Mouse (Mus musculus) intestine, postnatal 0 days (tissue): ENCODE measurements around the gene Sgms1. TPM values are rescaled to one million over a fixed set of nuclear protein-coding genes. Genes with fewer than 3 reads are reported as not detected.

Experiments
- ATAC-seq: fragments of 200-750 bp; cut with Nextera tagmentation; 2 replicates; pipeline ENCODE4 v1.8.0; 2017; ENCODE audit warnings: mild to moderate bottlenecking, moderate TSS enrichment, moderate library complexity
- H3K27ac ChIP-seq: fragments of 300-500 bp; sonication (generic); 2 replicates; pipeline ENCODE4 v1.5.1; 2014; ENCODE audit warnings: mild to moderate bottlenecking, low read depth, low read length, moderate library complexity
- H3K27me3 ChIP-seq: fragments of 300-500 bp; sonication (generic); replicated peaks from 2 replicates; pipeline ENCODE4 v1.6.1; 2014; ENCODE audit warnings: low read length, mixed read lengths; ENCODE audit not compliant: control insufficient read depth, insufficient read depth
- H3K36me3 ChIP-seq: fragments of 300-500 bp; sonication (generic); 2 replicates; pipeline ENCODE4 v1.6.1; 2014; ENCODE audit warnings: mild to moderate bottlenecking, moderate library complexity; ENCODE audit not compliant: control insufficient read depth, insufficient read depth
- H3K4me1 ChIP-seq: fragments of 300-500 bp; sonication (generic); replicated peaks from 2 replicates; pipeline ENCODE4 v1.6.1; 2014; ENCODE audit warnings: antibody characterized with exemption, low read length, mixed read lengths; ENCODE audit not compliant: control insufficient read depth, insufficient read depth
- H3K4me2 ChIP-seq: fragments of 300-500 bp; sonication (generic); replicated peaks from 2 replicates; pipeline ENCODE4 v1.6.1; 2014; ENCODE audit warnings: low read depth, mild to moderate bottlenecking, moderate library complexity
- H3K4me3 ChIP-seq: fragments of 300-500 bp; sonication (generic); 2 replicates; pipeline ENCODE4 v1.5.1; 2014; ENCODE audit warnings: low read depth, low read length
- H3K9ac ChIP-seq: fragments of 300-500 bp; sonication (generic); 2 replicates; pipeline ENCODE4 v1.6.1; 2014; ENCODE audit warnings: mild to moderate bottlenecking, low read depth, low read length
- H3K9me3 ChIP-seq: fragments of 300-500 bp; sonication (generic); 2 replicates; pipeline ENCODE4 v1.6.1; 2016; ENCODE audit warnings: mixed run types; ENCODE audit not compliant: control insufficient read depth
- CTCF ChIP-seq: sonication (generic); IDR thresholded peaks from 2 replicates; pipeline ENCODE4 v1.5.1; 2016; ENCODE audit warnings: low read depth, mild to moderate bottlenecking, control low read depth, antibody characterized with exemption, moderate library complexity
- WGBS: fragments of 180-500 bp; shearing (Covaris S2); extraction: QIAGEN DNeasy Blood & Tissue Kit; methylation state at CpG from one replicate; pipeline ENCODE4 v1.1.7; 2014; 5-methylcytosine and 5-hydroxymethylcytosine counted together
- polyA plus RNA-seq: library from polyadenylated mRNA; unstranded; fragments of >200 nt; fragmentation: Nextera tagmentation; extraction: Ambion mirVana; gene quantifications from 2 replicates; pipeline ENCODE4 v1.2.1, GENCODE M21; 2015

Sgms1 gene
- polyA plus RNA-seq, 1 experiment from 2014 or later = 18.6 TPM

GRCm38 (mm10) chr19:32117484-32118018 is 272.0 kb downstream of the Sgms1 start:
- no peak overlapping the region for H3K27ac ChIP-seq
- no peaks in the 10 kb centered on the region for H3K27me3 ChIP-seq
- WGBS = 81% methylated on average over 6 of the region's 6 CpGs
- no peaks in the 10 kb centered on the region for H3K9me3 ChIP-seq
- TF ChIP-seq CTCF = peak; percentile 47
- no peak overlapping the region for H3K9ac ChIP-seq
- ATAC-seq = no peak
- H3K4me3 ChIP-seq = no peak overlapping the region
- H3K36me3 ChIP-seq = no peaks in the 10 kb centered on the region
- 0 out of 2 replicates have a peak, but pooled peaks cover 3% of the 10 kb centered on the region for H3K4me1 ChIP-seq
- H3K4me2 ChIP-seq = no peak overlapping the region

DNA sequence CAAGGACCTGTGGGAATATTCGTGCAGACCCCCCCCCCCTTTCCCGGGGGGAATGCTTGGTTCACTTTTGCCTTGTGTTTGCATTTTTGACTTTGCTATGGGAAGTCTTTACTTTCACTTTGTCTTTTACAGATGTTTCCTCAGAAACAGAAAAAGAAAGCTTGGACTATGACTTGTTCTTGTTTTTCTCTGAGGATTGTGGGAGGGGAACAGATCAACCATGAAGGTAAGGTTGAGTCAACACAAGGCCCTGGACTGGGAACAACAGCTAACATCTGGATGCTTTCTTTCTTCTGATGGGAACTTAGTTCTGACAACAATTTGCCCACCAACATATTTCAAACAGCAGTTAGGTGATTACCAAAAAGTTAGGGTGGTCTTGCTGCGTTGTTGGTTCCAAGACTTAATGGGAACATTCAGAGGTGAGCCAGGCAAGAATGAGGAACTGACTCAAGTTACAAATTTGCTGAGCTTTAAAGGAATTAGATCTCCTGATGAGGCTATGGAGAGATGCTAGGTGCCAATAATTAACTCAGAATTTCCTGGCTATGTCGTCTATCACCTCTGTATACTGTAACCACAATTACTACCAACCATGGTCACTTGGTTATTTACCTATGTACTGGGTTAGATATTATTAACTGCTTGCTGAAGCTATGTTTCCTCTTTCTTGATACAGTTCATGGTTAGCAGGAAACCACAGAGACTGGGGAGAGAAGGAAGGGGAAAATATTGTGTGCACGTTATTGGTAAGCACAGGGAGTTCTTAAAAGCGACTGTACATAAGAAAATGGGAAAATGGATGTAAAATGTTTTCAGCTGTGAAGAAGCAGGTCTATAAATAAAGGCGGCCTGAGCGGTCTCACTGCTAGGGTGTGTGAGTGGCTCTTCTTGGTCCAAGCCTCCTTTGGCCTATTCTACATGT is 277.4 kb downstream of the Sgms1 start:
- Histone ChIP-seq H3K4me2 (no peak overlapping the region), H3K9me3 (no peaks in the 10 kb centered on the region), H3K4me1 (peaks cover 4% of the 10 kb centered on the region; the same call in 1 of the 2 replicates), H3K27ac (no peak overlapping the region), H3K4me3 (no peak overlapping the region), H3K27me3 (no peaks in the 10 kb centered on the region), H3K9ac (no peak overlapping the region), H3K36me3 (no peaks in the 10 kb centered on the region)
- TF ChIP-seq CTCF = no peak
- no peak for ATAC-seq
- 78% methylated on average over 8 of the region's 8 CpGs for WGBS

GRCm38 (mm10) chr19:32107771-32108306 is 281.7 kb downstream of the Sgms1 start, which contains the start of gene Asah2:
Gene Asah2, minus strand, starts transcription at chr19:32108211.
- no peaks in the 10 kb centered on the region for H3K9me3 ChIP-seq
- peak within 1 kb of the TSS; percentile 58 for H3K4me3 ChIP-seq
- peak; percentile 62 for TF ChIP-seq CTCF
- H3K9ac ChIP-seq = peak within 1 kb of the TSS; percentile 90
- H3K4me1 ChIP-seq = peaks cover 14% of the 10 kb centered on the region; the same call in 1 of the 2 replicates
- peak; percentile 94 for ATAC-seq
- no peaks in the 10 kb centered on the region for H3K27me3 ChIP-seq
- H3K36me3 ChIP-seq = no peaks in the 10 kb centered on the region
- peak within 1 kb of the TSS; percentile 58 for H3K4me2 ChIP-seq
- peak within 1 kb of the TSS; percentile 99 for H3K27ac ChIP-seq
- WGBS = 0% methylated on average over 28 of the region's 28 CpGs

- no peak for ATAC-seq
- Histone ChIP-seq H3K27ac (peak overlapping the region; percentile 99; the same call in 1 of the 2 replicates), H3K9ac (no peak overlapping the region), H3K4me3 (0 out of 2 replicates have a peak overlapping the region, but pooled peaks have one; percentile 58), H3K27me3 (no peaks in the 10 kb centered on the region), H3K36me3 (no peaks in the 10 kb centered on the region), H3K4me2 (peak overlapping the region; percentile 58), H3K4me1 (peaks cover 10% of the 10 kb centered on the region; the same call in 1 of the 2 replicates), H3K9me3 (no peaks in the 10 kb centered on the region)
- WGBS = 77% methylated on average over 2 of the region's 2 CpGs
- TF ChIP-seq CTCF = no peak
Observed at GRCm38 (mm10) chr19:32106750-32107149, 282.8 kb downstream of the Sgms1 start.

- H3K27me3 ChIP-seq = no peaks in the 10 kb centered on the region
- no peaks in the 10 kb centered on the region for H3K9me3 ChIP-seq
- no peak overlapping the region for H3K4me3 ChIP-seq
- peak; percentile 46 for ATAC-seq
- WGBS = 41% methylated on average over 4 of the region's 4 CpGs
- no peak for TF ChIP-seq CTCF
- H3K4me1 ChIP-seq = peaks cover 10% of the 10 kb centered on the region; the same call in 1 of the 2 replicates
- H3K4me2 ChIP-seq = no peak overlapping the region
- H3K9ac ChIP-seq = no peak overlapping the region; the same call in 1 of the 2 replicates
- H3K36me3 ChIP-seq = no peaks in the 10 kb centered on the region
- H3K27ac ChIP-seq = peak overlapping the region; percentile 57
Observed at GRCm38 (mm10) chr19:32104217-32104616, 285.3 kb downstream of the Sgms1 start.

DNA sequence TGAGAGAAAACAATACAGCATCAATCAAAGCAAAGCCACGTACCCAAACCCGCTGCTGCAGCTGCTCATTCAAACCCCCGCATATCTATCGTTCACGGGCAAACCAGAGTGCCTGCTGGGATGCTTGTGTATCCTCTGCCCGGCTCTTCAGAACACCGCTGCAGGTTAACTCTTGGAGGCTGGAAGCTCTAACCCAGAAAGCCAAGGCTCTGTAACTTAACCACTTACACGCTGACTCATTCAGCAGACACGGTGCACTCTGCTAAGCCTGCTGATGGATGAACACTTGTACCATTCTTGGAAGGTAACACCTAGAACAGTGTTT is 286.6 kb downstream of the Sgms1 start:
- ATAC-seq = no peak
- Histone ChIP-seq H3K9me3 (no peaks in the 10 kb centered on the region), H3K27ac (no peak overlapping the region), H3K4me3 (no peak overlapping the region), H3K4me1 (peaks cover 10% of the 10 kb centered on the region; the same call in 1 of the 2 replicates), H3K36me3 (no peaks in the 10 kb centered on the region), H3K27me3 (no peaks in the 10 kb centered on the region), H3K9ac (no peak overlapping the region), H3K4me2 (no peak overlapping the region)
- 39% methylated on average over 9 of the region's 9 CpGs for whole genome bisulfite sequencing
- no peak for TF ChIP-seq CTCF
